Mouse (Mus musculus): ENCODE results near the gene Pyy. TPM values are rescaled to one million over a fixed set of nuclear protein-coding genes. Genes with fewer than 3 reads are reported as not detected.

Gene Pyy
- polyA plus RNA-seq, 1 experiment from 2014 or later: 0.29 TPM

DNA sequence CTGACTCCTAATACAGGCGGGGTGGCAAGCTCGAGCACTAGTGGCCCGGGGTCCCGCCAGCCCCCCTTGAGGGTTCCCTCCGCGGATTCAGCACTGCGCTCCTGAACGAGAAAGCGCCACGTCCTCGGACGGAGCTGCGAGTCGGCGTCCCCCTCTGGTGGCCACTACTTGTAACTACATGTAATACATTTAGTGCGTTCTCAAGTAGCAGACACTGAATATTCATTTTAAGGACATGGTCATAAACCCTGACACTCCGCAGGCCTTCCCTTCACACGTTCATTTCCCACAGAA lies 30.8 kb upstream of the Pyy start:
- ATAC-seq (ENCODE audit: insufficient read depth): no peak
- WGBS (ENCODE audit: insufficient replicate concordance): under 1% methylated on average over 18 of the region's 18 CpGs
- H3K4me3 ChIP-seq (replicated peaks): 0 out of 2 replicates have a peak overlapping the region, but pooled peaks have one; percentile 20
- peaks cover 4% of the 10 kb centered on the region for H3K4me1 ChIP-seq (replicated peaks)
- H3K9me3 ChIP-seq (replicated peaks): no peaks in the 10 kb centered on the region
- H3K27ac ChIP-seq (replicated peaks): no peak overlapping the region
- H3K36me3 ChIP-seq (replicated peaks): no peaks in the 10 kb centered on the region
- H3K27me3 ChIP-seq: peaks cover 54% of the 10 kb centered on the region
- peak overlapping the region; percentile 47 for H3K4me2 ChIP-seq
- H3K9ac ChIP-seq: no peak overlapping the region; the same call in 1 of the 2 replicates

GRCm38 (mm10) chr11:102137625-102138446 lies 30.2 kb upstream of the Pyy start:
- 0 out of 2 replicates have a peak overlapping the region, but pooled peaks have one; percentile 20 for H3K4me3 ChIP-seq (replicated peaks)
- H3K36me3 ChIP-seq (replicated peaks): no peaks in the 10 kb centered on the region
- H3K27me3 ChIP-seq: peaks cover 49% of the 10 kb centered on the region
- H3K9me3 ChIP-seq (replicated peaks): no peaks in the 10 kb centered on the region
- ATAC-seq (ENCODE audit: insufficient read depth): no peak
- peak overlapping the region; percentile 47 for H3K4me2 ChIP-seq
- no peak overlapping the region for H3K27ac ChIP-seq (replicated peaks)
- H3K4me1 ChIP-seq (replicated peaks): peaks cover 4% of the 10 kb centered on the region
- 26% methylated on average over 13 of the region's 13 CpGs for WGBS (ENCODE audit: insufficient replicate concordance)
- no peak overlapping the region; the same call in 1 of the 2 replicates for H3K9ac ChIP-seq

DNA sequence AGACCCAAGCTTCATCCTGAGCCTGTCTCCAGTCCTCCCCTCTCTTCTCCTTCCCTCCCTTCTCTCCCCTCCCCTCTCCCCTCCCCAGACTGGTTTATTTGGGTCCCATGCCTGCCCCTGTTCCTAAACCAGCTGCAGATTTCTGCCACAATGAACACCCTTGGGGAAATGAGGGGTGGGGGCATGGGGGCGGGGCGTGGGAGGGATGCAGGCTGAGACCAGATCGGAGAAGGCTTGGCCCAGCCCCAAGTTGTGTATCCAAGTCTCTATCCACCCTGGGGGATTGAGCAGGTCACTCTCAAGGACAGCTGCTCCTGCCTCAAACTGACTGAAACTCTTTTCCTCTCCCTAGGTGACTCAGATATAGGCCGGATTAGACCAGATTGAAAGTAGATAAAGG lies 26.9 kb upstream of the Pyy start:
- Histone ChIP-seq H3K36me3 (replicated peaks) (no peaks in the 10 kb centered on the region), H3K4me1 (replicated peaks) (peaks cover 22% of the 10 kb centered on the region), H3K9ac (no peak overlapping the region), H3K4me2 (no peak overlapping the region), H3K4me3 (replicated peaks) (no peak overlapping the region), H3K9me3 (replicated peaks) (no peaks in the 10 kb centered on the region), H3K27ac (replicated peaks) (no peak overlapping the region), H3K27me3 (peaks cover 46% of the 10 kb centered on the region)
- ATAC-seq (ENCODE audit: insufficient read depth): no peak
- WGBS (ENCODE audit: insufficient replicate concordance): 25% methylated on average over 4 of the region's 4 CpGs

DNA sequence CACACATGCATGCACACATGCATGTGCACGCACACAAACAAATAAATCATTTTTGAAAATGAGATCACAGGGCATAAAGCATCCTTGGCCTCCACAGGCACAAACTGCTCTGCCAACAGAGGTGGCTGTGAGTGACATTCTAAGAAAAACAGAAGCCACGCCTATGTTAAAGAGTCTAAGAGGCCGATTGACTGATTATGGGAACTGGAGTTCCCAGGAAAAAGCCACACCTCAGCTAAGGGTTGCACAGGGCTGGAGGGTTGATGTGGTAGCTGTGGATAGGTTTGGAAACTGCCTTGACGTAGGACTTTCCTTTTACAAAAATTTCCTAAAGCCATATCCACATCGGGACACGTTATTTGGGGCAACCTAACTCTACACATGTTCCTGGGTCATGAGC lies 9.8 kb upstream of the Pyy start:
- H3K9ac ChIP-seq: no peak overlapping the region
- H3K36me3 ChIP-seq (replicated peaks): no peaks in the 10 kb centered on the region
- 0 out of 2 replicates have a peak, but pooled peaks cover 2% of the 10 kb centered on the region for H3K9me3 ChIP-seq (replicated peaks)
- peaks cover 23% of the 10 kb centered on the region for H3K27me3 ChIP-seq
- no peak overlapping the region for H3K4me2 ChIP-seq
- H3K4me1 ChIP-seq (replicated peaks): peaks cover 20% of the 10 kb centered on the region
- H3K27ac ChIP-seq (replicated peaks): 0 out of 2 replicates have a peak overlapping the region, but pooled peaks have one; percentile 2
- no peak overlapping the region for H3K4me3 ChIP-seq (replicated peaks)
- peak; percentile 66 for ATAC-seq (ENCODE audit: insufficient read depth)
- 54% methylated on average over 6 of the region's 6 CpGs for WGBS (ENCODE audit: insufficient replicate concordance)

DNA sequence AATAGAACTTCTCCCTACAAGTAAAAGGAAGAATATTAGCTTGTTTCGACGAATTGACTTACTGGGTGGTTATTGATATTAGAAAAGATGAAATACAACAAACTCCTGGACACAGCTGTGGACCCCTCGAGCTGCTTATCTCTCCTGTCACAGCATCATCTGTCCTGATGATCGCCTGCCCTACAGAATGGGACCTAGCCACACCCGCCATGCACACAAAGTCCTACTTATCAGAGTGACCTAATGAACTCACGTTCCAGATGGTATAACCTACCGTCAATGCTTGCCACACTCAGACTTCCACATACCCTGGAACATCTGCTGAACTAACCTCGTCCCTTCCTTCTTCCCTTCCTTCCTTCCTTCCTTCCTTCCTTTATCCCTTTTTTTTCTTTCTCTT lies 8.6 kb upstream of the Pyy start:
- H3K27me3 ChIP-seq: peaks cover 32% of the 10 kb centered on the region
- 0 out of 2 replicates have a peak, but pooled peaks cover 2% of the 10 kb centered on the region for H3K9me3 ChIP-seq (replicated peaks)
- peak; percentile 44; the same call in 1 of the 2 replicates for ATAC-seq (ENCODE audit: insufficient read depth)
- no peak overlapping the region for H3K9ac ChIP-seq
- 21% methylated on average over 8 of the region's 8 CpGs for WGBS (ENCODE audit: insufficient replicate concordance)
- no peaks in the 10 kb centered on the region for H3K36me3 ChIP-seq (replicated peaks)
- peaks cover 20% of the 10 kb centered on the region for H3K4me1 ChIP-seq (replicated peaks)
- no peak overlapping the region for H3K4me3 ChIP-seq (replicated peaks)
- no peak overlapping the region for H3K4me2 ChIP-seq
- H3K27ac ChIP-seq (replicated peaks): no peak overlapping the region

DNA sequence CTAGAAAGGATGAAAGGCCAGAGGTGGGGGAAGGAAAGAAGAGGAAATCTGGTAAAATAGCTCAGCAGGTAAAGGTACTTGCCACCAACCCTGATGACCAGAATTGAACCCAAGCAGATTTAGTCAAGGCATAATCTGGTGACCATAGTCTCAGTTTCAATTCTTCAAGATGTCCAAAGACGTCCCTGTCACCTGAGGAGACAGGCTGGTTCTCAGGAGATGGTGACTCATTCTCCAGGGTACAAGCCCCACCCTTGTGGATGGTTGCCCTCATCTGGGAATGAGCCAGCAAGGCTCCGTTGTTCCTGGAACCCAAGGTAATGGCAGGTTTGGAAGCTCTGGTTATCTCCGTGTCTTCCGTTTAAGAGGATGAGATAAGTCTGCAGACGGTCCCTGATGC lies 3.9 kb upstream of the Pyy start:
- Histone ChIP-seq H3K27me3 (peaks cover 74% of the 10 kb centered on the region), H3K9ac (no peak overlapping the region)

GRCm38 (mm10) chr11:102106911-102107310 lies 721 bp downstream of the Pyy start:
- ATAC-seq (ENCODE audit: insufficient read depth): no peak
- Histone ChIP-seq H3K9ac (no peak overlapping the region), H3K9me3 (replicated peaks) (no peaks in the 10 kb centered on the region), H3K4me3 (replicated peaks) (no peak overlapping the region), H3K36me3 (replicated peaks) (no peaks in the 10 kb centered on the region), H3K4me1 (replicated peaks) (peaks cover 17% of the 10 kb centered on the region), H3K27me3 (peaks cover 98% of the 10 kb centered on the region), H3K4me2 (no peak overlapping the region), H3K27ac (replicated peaks) (no peak overlapping the region)
- 5% methylated on average over 21 of the region's 21 CpGs for WGBS (ENCODE audit: insufficient replicate concordance)

More for the DNA sequence above, 3.9 kb upstream of the Pyy start:
- 58% methylated on average over 5 of the region's 5 CpGs for WGBS (ENCODE audit: insufficient replicate concordance)
- Histone ChIP-seq H3K27ac (replicated peaks) (no peak overlapping the region), H3K36me3 (replicated peaks) (no peaks in the 10 kb centered on the region), H3K4me2 (no peak overlapping the region), H3K4me1 (replicated peaks) (peaks cover 8% of the 10 kb centered on the region), H3K4me3 (replicated peaks) (no peak overlapping the region), H3K9me3 (replicated peaks) (no peaks in the 10 kb centered on the region)
- no peak for ATAC-seq (ENCODE audit: insufficient read depth)

GRCm38 (mm10) chr11:102102485-102103258 lies 5.0 kb downstream of the Pyy start:
- 0 out of 2 replicates have a peak, but pooled peaks have one; percentile 9 for ATAC-seq (ENCODE audit: insufficient read depth)
- no peaks in the 10 kb centered on the region for H3K36me3 ChIP-seq (replicated peaks)
- peak overlapping the region; percentile 4; the same call in 1 of the 2 replicates for H3K4me2 ChIP-seq
- H3K27me3 ChIP-seq: peaks cover 100% of the 10 kb centered on the region
- H3K9ac ChIP-seq: no peak overlapping the region
- peaks cover 24% of the 10 kb centered on the region for H3K4me1 ChIP-seq (replicated peaks)
- WGBS (ENCODE audit: insufficient replicate concordance): 7% methylated on average over 17 of the region's 17 CpGs
- no peak overlapping the region for H3K4me3 ChIP-seq (replicated peaks)
- H3K9me3 ChIP-seq (replicated peaks): no peaks in the 10 kb centered on the region
- H3K27ac ChIP-seq (replicated peaks): no peak overlapping the region

- H3K9me3 ChIP-seq (replicated peaks): no peaks in the 10 kb centered on the region
- peaks cover 89% of the 10 kb centered on the region for H3K27me3 ChIP-seq
- ATAC-seq (ENCODE audit: insufficient read depth): no peak
- H3K4me1 ChIP-seq (replicated peaks): peaks cover 36% of the 10 kb centered on the region
- H3K36me3 ChIP-seq (replicated peaks): no peaks in the 10 kb centered on the region
- H3K27ac ChIP-seq (replicated peaks): no peak within 1 kb of the TSS
- H3K4me2 ChIP-seq: peak within 1 kb of the TSS; percentile 4; the same call in 1 of the 2 replicates
- H3K9ac ChIP-seq: no peak within 1 kb of the TSS
- H3K4me3 ChIP-seq (replicated peaks): no peak within 1 kb of the TSS
- 56% methylated on average over 4 of the region's 4 CpGs for WGBS (ENCODE audit: insufficient replicate concordance)
These were observed 6.4 kb downstream of the Pyy start, which contains the start of gene Ppy for GRCm38 (mm10) chr11:102101219-102101618. Gene Ppy (minus strand): TSS chr11:102101319.

- Histone ChIP-seq H3K4me2 (peak overlapping the region; percentile 66), H3K36me3 (replicated peaks) (no peaks in the 10 kb centered on the region), H3K9me3 (replicated peaks) (no peaks in the 10 kb centered on the region), H3K27ac (replicated peaks) (peak overlapping the region; percentile 78), H3K4me3 (replicated peaks) (peak overlapping the region; percentile 38), H3K9ac (peak overlapping the region; percentile 41), H3K27me3 (peaks cover 46% of the 10 kb centered on the region), H3K4me1 (replicated peaks) (peaks cover 54% of the 10 kb centered on the region)
- ATAC-seq (ENCODE audit: insufficient read depth): peak; percentile 90
- WGBS (ENCODE audit: insufficient replicate concordance): 2% methylated on average over 18 of the region's 18 CpGs
These were observed 10.7 kb downstream of the Pyy start for GRCm38 (mm10) chr11:102096887-102097391.

DNA sequence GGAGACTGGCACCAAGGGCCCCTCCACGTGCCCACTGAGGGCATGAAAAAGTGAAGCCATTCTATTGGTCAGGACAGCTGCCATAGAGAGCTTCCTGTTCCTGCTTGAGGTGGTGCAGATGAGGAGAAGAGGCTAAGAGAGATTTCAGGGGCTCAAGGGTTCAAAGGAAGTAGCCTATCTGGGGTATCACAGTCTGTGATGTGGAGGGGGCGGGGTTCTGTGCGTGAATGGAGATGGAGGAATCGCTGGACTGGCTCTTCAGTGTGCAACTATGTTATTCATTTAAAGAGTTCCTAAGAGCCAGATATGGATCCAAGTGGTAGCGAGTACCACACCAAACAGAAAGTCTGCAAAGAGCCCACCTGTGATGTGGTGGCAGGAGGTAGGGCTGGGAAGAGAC lies 11.2 kb downstream of the Pyy start:
- peak; percentile 13; the same call in 1 of the 2 replicates for ATAC-seq (ENCODE audit: insufficient read depth)
- Histone ChIP-seq H3K4me1 (replicated peaks) (peaks cover 53% of the 10 kb centered on the region), H3K4me3 (replicated peaks) (peak overlapping the region; percentile 38), H3K36me3 (replicated peaks) (no peaks in the 10 kb centered on the region), H3K27me3 (peaks cover 41% of the 10 kb centered on the region), H3K9me3 (replicated peaks) (no peaks in the 10 kb centered on the region), H3K9ac (peak overlapping the region; percentile 41), H3K4me2 (peak overlapping the region; percentile 66), H3K27ac (replicated peaks) (peak overlapping the region; percentile 78)
- WGBS (ENCODE audit: insufficient replicate concordance): 31% methylated on average over 5 of the region's 5 CpGs

All from liver, embryonic 15.5 days (tissue).